Mouse (Mus musculus) heart, postnatal 0 days (tissue): ENCODE data around the gene Arl8a.

Experiments used
- CTCF ChIP-seq: IDR thresholded peaks from 2 replicates; pipeline ENCODE4 v1.5.1; 2016; ENCODE audit warnings: antibody characterized with exemption, control low read depth, low read depth
- EP300 ChIP-seq: IDR thresholded peaks from 2 replicates; pipeline ENCODE4 v1.6.1; 2016; ENCODE audit warnings: antibody characterized with exemption, low read depth

DNA sequence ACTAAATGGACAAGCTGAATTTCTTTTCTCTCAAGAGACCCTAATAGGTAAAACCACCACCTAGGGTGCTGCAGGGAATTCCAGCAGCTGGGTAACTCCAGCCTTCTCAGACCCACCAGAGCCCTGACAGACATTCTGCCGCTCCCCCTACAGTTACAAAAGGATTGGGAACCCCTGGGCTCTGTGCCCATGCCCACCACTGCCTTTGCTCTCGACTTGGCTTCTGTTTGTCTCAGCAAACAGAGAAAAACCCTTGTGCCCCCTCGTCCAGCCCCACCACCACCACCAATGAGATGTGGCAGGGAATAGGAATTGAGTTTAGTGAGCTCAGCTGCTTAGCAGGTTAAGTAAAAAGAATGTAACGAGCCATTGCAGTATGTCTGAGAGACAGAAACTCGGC lies 2.4 kb downstream of the Arl8a start:
- TF ChIP-seq CTCF: no peak
- no peak for TF ChIP-seq EP300
